Mouse (Mus musculus) layer of hippocampus, postnatal 14 days (tissue): ENCODE data around the gene Klk15. TPM values are rescaled to one million over a fixed set of nuclear protein-coding genes. Genes with fewer than 3 reads are reported as not detected.
"Not testable (repeated sequence)": the region's sequence is repeated elsewhere in the genome, so short reads cannot be mapped to it uniquely, and the experiment has no call there.

Experiments
- DNase-seq, 2 experiments: peaks; one replicate each; pipeline ENCODE4 v3.0.0; 2021 to 2022; ENCODE audit warnings: low spot score in 2 of 2, mixed read lengths in 1 of 2
- total RNA-seq, 2 experiments: library from RNA; stranded (reverse); gene quantifications; 2 replicates each; pipeline ENCODE4 v1.2.3; 2021

The Klk15 gene
- total RNA-seq, 2 experiments from 2014 or later, result not detected

- DNase-seq, result no peak
These were observed 34.1 kb downstream of the Klk15 start for GRCm38 (mm10) chr7:43967612-43968011.

GRCm38 (mm10) chr7:43975761-43976160, 42.2 kb downstream of the Klk15 start, which contains the start of gene Klk1b9:
Gene Klk1b9 (plus strand): TSS chr7:43976061.
- DNase-seq, result not testable (repeated sequence)

- no peak for DNase-seq
These were observed 52.1 kb downstream of the Klk15 start for GRCm38 (mm10) chr7:43985657-43986056.

Other genes with a start within 250 kb of the Klk15 start
- not detected for gene Klk14, start 243.3 kb upstream of the Klk15 start, total RNA-seq
- not detected for gene Klk13, start 221.2 kb upstream of the Klk15 start, total RNA-seq
- not detected for gene Klk12, start 164.8 kb upstream of the Klk15 start, total RNA-seq
- gene Klk11, start 159.1 kb upstream of the Klk15 start, total RNA-seq, result not detected
- under 1 TPM; 0.55 to 0.93 TPM for gene Klk10, start 152.7 kb upstream of the Klk15 start, total RNA-seq
- gene Klk9, start 141.8 kb upstream of the Klk15 start, total RNA-seq, result under 1 TPM in 1 of 2 experiments, not detected in 1; 0.43 TPM
- 10 to 100 TPM; 25.3 to 25.9 TPM for gene Klk8, start 136.2 kb upstream of the Klk15 start, total RNA-seq
- gene Klk7, start 122.4 kb upstream of the Klk15 start, total RNA-seq, result under 1 TPM; 0.35 to 0.45 TPM
- not detected for gene Klk6, start 109.2 kb upstream of the Klk15 start, total RNA-seq
- not detected for gene Klk5, start 91.8 kb upstream of the Klk15 start, total RNA-seq
- gene Klk4, start 52.6 kb upstream of the Klk15 start, total RNA-seq, result not detected
- gene Klk1b8, start 16.9 kb downstream of the Klk15 start, total RNA-seq, result not detected
- gene Klk1b1, start 33.0 kb downstream of the Klk15 start, total RNA-seq, result not detected
- gene Klk1b9, start 42.3 kb downstream of the Klk15 start, total RNA-seq, result not detected
- gene Klk1b11, start 62.1 kb downstream of the Klk15 start, total RNA-seq, result not detected
- not detected for gene Klk1b26, start 78.4 kb downstream of the Klk15 start, total RNA-seq
- not detected for gene Klk1b27, start 118.5 kb downstream of the Klk15 start, total RNA-seq
- not detected for gene Klk1b21, start 168.6 kb downstream of the Klk15 start, total RNA-seq
- gene Klk1b22, start 178.9 kb downstream of the Klk15 start, total RNA-seq, result not detected
- gene Klk1b16, start 203.0 kb downstream of the Klk15 start, total RNA-seq, result not detected